Mouse (Mus musculus) limb, embryonic 11.5 days (tissue): ENCODE measurements around the gene Specc1. TPM values are rescaled to one million over a fixed set of nuclear protein-coding genes. Genes with fewer than 3 reads are reported as not detected.

Source experiments
- ATAC-seq: fragments of 200-750 bp; cut with Nextera tagmentation; 2 replicates; pipeline ENCODE4 v1.8.0; 2017; ENCODE audit warnings: low read depth; ENCODE audit not compliant: insufficient number of reproducible peaks, low FRiP score, low TSS enrichment
- DNase-seq: peaks from one replicate; pipeline ENCODE4 v3.0.0-alpha.2; 2015; ENCODE audit warnings: low spot score
- H3K27ac ChIP-seq: fragments of 300-500 bp; sonication (generic); replicated peaks from 2 replicates; pipeline ENCODE4 v1.5.1; 2014; ENCODE audit warnings: low read depth, mild to moderate bottlenecking, low read length
- H3K27me3 ChIP-seq: fragments of 300-500 bp; sonication (generic); 2 replicates; pipeline ENCODE4 v1.6.1; 2014; ENCODE audit warnings: mild to moderate bottlenecking, low read length, mixed read lengths; ENCODE audit not compliant: control insufficient read depth, insufficient read depth
- H3K36me3 ChIP-seq: fragments of 300-500 bp; sonication (generic); 2 replicates; pipeline ENCODE4 v1.6.1; 2014; ENCODE audit warnings: mild to moderate bottlenecking, low read length, moderate library complexity, mixed read lengths; ENCODE audit not compliant: control insufficient read depth, insufficient read depth
- H3K4me1 ChIP-seq: fragments of 300-500 bp; sonication (generic); 2 replicates; pipeline ENCODE4 v1.6.1; 2014; ENCODE audit warnings: low read length, mixed read lengths; ENCODE audit not compliant: control insufficient read depth, insufficient read depth
- H3K4me2 ChIP-seq: fragments of 300-500 bp; sonication (generic); 2 replicates; pipeline ENCODE4 v1.6.1; 2014; ENCODE audit warnings: low read depth, mild to moderate bottlenecking, moderate library complexity; ENCODE audit not compliant: severe bottlenecking
- H3K4me3 ChIP-seq: fragments of 300-500 bp; sonication (generic); 2 replicates; pipeline ENCODE4 v1.5.1; 2014; ENCODE audit warnings: low read depth, low read length
- H3K9ac ChIP-seq: fragments of 300-500 bp; sonication (generic); 2 replicates; pipeline ENCODE4 v1.6.1; 2014; ENCODE audit warnings: mild to moderate bottlenecking, low read length
- H3K9me3 ChIP-seq: fragments of 300-500 bp; sonication (generic); 2 replicates; pipeline ENCODE4 v1.6.1; 2016; ENCODE audit warnings: low read length; ENCODE audit not compliant: control insufficient read depth
- WGBS: fragments of 180-500 bp; shearing (Covaris S2); extraction: QIAGEN DNeasy Blood & Tissue Kit; methylation state at CpG from one replicate; pipeline ENCODE4 v1.1.7; 2014; 5-methylcytosine and 5-hydroxymethylcytosine counted together
- polyA plus RNA-seq: library from polyadenylated mRNA; unstranded; fragments of >200 nt; fragmentation: Nextera tagmentation; extraction: Ambion mirVana; gene quantifications from 2 replicates; pipeline ENCODE4 v1.2.1, GENCODE M21; 2014

The Specc1 gene
- polyA plus RNA-seq, 1 experiment from 2014 or later: 17.8 TPM

- Histone ChIP-seq H3K4me1 (no peaks in the 10 kb centered on the region), H3K4me2 (no peak overlapping the region), H3K4me3 (no peak overlapping the region), H3K27me3 (no peaks in the 10 kb centered on the region), H3K27ac (no peak overlapping the region), H3K9me3 (no peaks in the 10 kb centered on the region), H3K36me3 (no peaks in the 10 kb centered on the region), H3K9ac (no peak overlapping the region)
- 84% methylated on average over 4 of the region's 4 CpGs for WGBS
- no peak for ATAC-seq
- no peak for DNase-seq
Observed at GRCm38 (mm10) chr11:61992671-61993285, 36.2 kb downstream of the Specc1 start.

- no peaks in the 10 kb centered on the region for H3K36me3 ChIP-seq
- no peak overlapping the region for H3K4me3 ChIP-seq
- H3K9me3 ChIP-seq: no peaks in the 10 kb centered on the region
- H3K4me2 ChIP-seq: no peak overlapping the region
- no peak for DNase-seq
- no peaks in the 10 kb centered on the region for H3K27me3 ChIP-seq
- no peak overlapping the region for H3K9ac ChIP-seq
- no peak overlapping the region for H3K27ac ChIP-seq
- 91% methylated on average over 8 of the region's 8 CpGs for WGBS
- no peaks in the 10 kb centered on the region for H3K4me1 ChIP-seq
- no peak for ATAC-seq
Observed at GRCm38 (mm10) chr11:61999501-61999900, 42.9 kb downstream of the Specc1 start.

- Histone ChIP-seq H3K27ac (no peak overlapping the region), H3K27me3 (no peaks in the 10 kb centered on the region), H3K4me1 (no peaks in the 10 kb centered on the region), H3K9me3 (no peaks in the 10 kb centered on the region), H3K4me3 (no peak overlapping the region), H3K9ac (no peak overlapping the region), H3K4me2 (no peak overlapping the region), H3K36me3 (no peaks in the 10 kb centered on the region)
- ATAC-seq (no peak), DNase-seq (no peak)
- WGBS: 87% methylated on average over 12 of the region's 12 CpGs
Observed at GRCm38 (mm10) chr11:62000099-62000498, 43.5 kb downstream of the Specc1 start.

GRCm38 (mm10) chr11:62001977-62002376 is 45.4 kb downstream of the Specc1 start:
- H3K36me3 ChIP-seq: no peaks in the 10 kb centered on the region
- H3K4me1 ChIP-seq: no peaks in the 10 kb centered on the region
- no peak overlapping the region for H3K9ac ChIP-seq
- ATAC-seq (no peak), DNase-seq (peak; percentile 32)
- H3K9me3 ChIP-seq: no peaks in the 10 kb centered on the region
- no peaks in the 10 kb centered on the region for H3K27me3 ChIP-seq
- WGBS: 69% methylated on average over 4 of the region's 4 CpGs
- H3K4me3 ChIP-seq: no peak overlapping the region
- no peak overlapping the region for H3K4me2 ChIP-seq
- no peak overlapping the region for H3K27ac ChIP-seq

- no peak for ATAC-seq
- H3K36me3 ChIP-seq: no peaks in the 10 kb centered on the region
- H3K4me3 ChIP-seq: no peak overlapping the region
- H3K27ac ChIP-seq: no peak overlapping the region
- no peaks in the 10 kb centered on the region for H3K4me1 ChIP-seq
- no peaks in the 10 kb centered on the region for H3K27me3 ChIP-seq
- no peak overlapping the region for H3K4me2 ChIP-seq
- 59% methylated on average over 6 of the region's 6 CpGs for WGBS
- no peaks in the 10 kb centered on the region for H3K9me3 ChIP-seq
- H3K9ac ChIP-seq: no peak overlapping the region
- no peak for DNase-seq
Observed at GRCm38 (mm10) chr11:62004881-62005240, 48.3 kb downstream of the Specc1 start.

GRCm38 (mm10) chr11:62005241-62005910 is 48.8 kb downstream of the Specc1 start:
- Histone ChIP-seq H3K27ac (no peak overlapping the region), H3K4me1 (no peaks in the 10 kb centered on the region), H3K36me3 (no peaks in the 10 kb centered on the region), H3K9me3 (no peaks in the 10 kb centered on the region), H3K4me3 (no peak overlapping the region), H3K4me2 (no peak overlapping the region), H3K9ac (no peak overlapping the region), H3K27me3 (no peaks in the 10 kb centered on the region)
- peak; percentile 28 for DNase-seq
- no peak for ATAC-seq
- 60% methylated on average over 14 of the region's 14 CpGs for WGBS

- ATAC-seq: no peak
- Histone ChIP-seq H3K4me3 (no peak overlapping the region), H3K36me3 (no peaks in the 10 kb centered on the region), H3K4me1 (no peaks in the 10 kb centered on the region), H3K9ac (no peak overlapping the region), H3K27ac (no peak overlapping the region), H3K9me3 (no peaks in the 10 kb centered on the region), H3K27me3 (no peaks in the 10 kb centered on the region), H3K4me2 (no peak overlapping the region)
- DNase-seq: no peak
- 84% methylated on average over 5 of the region's 5 CpGs for WGBS
Observed at GRCm38 (mm10) chr11:62005911-62006260, 49.3 kb downstream of the Specc1 start.

GRCm38 (mm10) chr11:62006680-62007079 is 50.1 kb downstream of the Specc1 start:
- no peaks in the 10 kb centered on the region for H3K4me1 ChIP-seq
- no peaks in the 10 kb centered on the region for H3K27me3 ChIP-seq
- H3K4me2 ChIP-seq: no peak overlapping the region
- no peak overlapping the region for H3K4me3 ChIP-seq
- WGBS: 62% methylated on average over 5 of the region's 5 CpGs
- ATAC-seq (no peak), DNase-seq (no peak)
- no peaks in the 10 kb centered on the region for H3K36me3 ChIP-seq
- no peak overlapping the region for H3K27ac ChIP-seq
- no peak overlapping the region for H3K9ac ChIP-seq
- no peaks in the 10 kb centered on the region for H3K9me3 ChIP-seq

- WGBS: 40% methylated on average over 9 of the region's 9 CpGs
- no peak overlapping the region for H3K4me2 ChIP-seq
- ATAC-seq (no peak), DNase-seq (no peak)
- no peak overlapping the region for H3K4me3 ChIP-seq
- H3K9ac ChIP-seq: no peak overlapping the region
- no peak overlapping the region for H3K27ac ChIP-seq
- H3K9me3 ChIP-seq: no peaks in the 10 kb centered on the region
- H3K36me3 ChIP-seq: no peaks in the 10 kb centered on the region
- H3K27me3 ChIP-seq: no peaks in the 10 kb centered on the region
- no peaks in the 10 kb centered on the region for H3K4me1 ChIP-seq
Observed at GRCm38 (mm10) chr11:62007984-62008383, 51.4 kb downstream of the Specc1 start.
